Mouse (Mus musculus): ENCODE results near the gene Myo15b.
A peak's percentile ranks its signal among the peaks of the same experiment; 100 is the strongest.

Gene Myo15b

GRCm38 (mm10) chr11:115904231-115904955 lies 46.2 kb downstream of the Myo15b start:
- no peak for DNase-seq

- DNase-seq, result no peak
Observed at GRCm38 (mm10) chr11:115904956-115905790, 47.0 kb downstream of the Myo15b start.

- no peak for DNase-seq
Observed at GRCm38 (mm10) chr11:115906116-115906515, 47.9 kb downstream of the Myo15b start.

- DNase-seq, result no peak
Observed at GRCm38 (mm10) chr11:115906521-115906920, 48.3 kb downstream of the Myo15b start.

GRCm38 (mm10) chr11:115911134-115911561 lies 52.9 kb downstream of the Myo15b start:
- DNase-seq, result no peak

- no peak for DNase-seq
Observed at GRCm38 (mm10) chr11:115911632-115912376, 53.6 kb downstream of the Myo15b start, which contains the start of gene Smim6. Gene Smim6, plus strand, starts transcription at chr11:115912017.

- DNase-seq, result no peak
Observed at GRCm38 (mm10) chr11:115916579-115916978, 58.4 kb downstream of the Myo15b start.

GRCm38 (mm10) chr11:115918637-115919036 lies 60.4 kb downstream of the Myo15b start:
- DNase-seq, result no peak

GRCm38 (mm10) chr11:115919073-115919472 lies 60.9 kb downstream of the Myo15b start:
- DNase-seq, result no peak

GRCm38 (mm10) chr11:115920110-115920818 lies 62.1 kb downstream of the Myo15b start:
- DNase-seq, result peak; percentile 27

GRCm38 (mm10) chr11:115921986-115922385 lies 63.8 kb downstream of the Myo15b start:
- DNase-seq, result no peak

- no peak for DNase-seq
Observed at GRCm38 (mm10) chr11:115929031-115929430, 70.8 kb downstream of the Myo15b start.

- DNase-seq, result no peak
Observed at GRCm38 (mm10) chr11:115929818-115930217, 71.6 kb downstream of the Myo15b start.

- DNase-seq, result no peak
Observed at GRCm38 (mm10) chr11:115931235-115931634, 73.0 kb downstream of the Myo15b start.

GRCm38 (mm10) chr11:115933108-115933746 lies 75.0 kb downstream of the Myo15b start, which contains the start of the genes Sap30bp and Recql5:
Gene Sap30bp, plus strand, starts transcription at chr11:115933282.
Gene Recql5, minus strand, starts transcription at chr11:115933477.
- peak; percentile 97 for DNase-seq

- DNase-seq, result no peak
Observed at GRCm38 (mm10) chr11:115933747-115934110, 75.5 kb downstream of the Myo15b start.

- peak; percentile 46 for DNase-seq
Observed at GRCm38 (mm10) chr11:115939690-115940329, 81.6 kb downstream of the Myo15b start.

- no peak for DNase-seq
Observed at GRCm38 (mm10) chr11:115941980-115942379, 83.8 kb downstream of the Myo15b start.
